Mouse (Mus musculus) liver, embryonic 16.5 days (tissue): ENCODE measurements around the gene Foxp4. TPM values are rescaled to one million over a fixed set of nuclear protein-coding genes. Genes with fewer than 3 reads are reported as not detected.

Source experiments
- ATAC-seq: fragments of 200-750 bp; cut with Nextera tagmentation; 2 replicates; pipeline ENCODE4 v1.8.0; 2017; ENCODE audit warnings: low read depth, mild to moderate bottlenecking, moderate number of reproducible peaks, moderate library complexity
- H3K27ac ChIP-seq: fragments of 300-500 bp; sonication (generic); 2 replicates; pipeline ENCODE4 v1.5.1; 2014; ENCODE audit warnings: mild to moderate bottlenecking, low read length
- H3K27me3 ChIP-seq: fragments of 300-500 bp; sonication (generic); 2 replicates; pipeline ENCODE4 v1.6.1; 2014; ENCODE audit warnings: low read depth, low read length, mixed read lengths; ENCODE audit not compliant: control insufficient read depth, insufficient read depth
- H3K36me3 ChIP-seq: fragments of 300-500 bp; sonication (generic); 2 replicates; pipeline ENCODE4 v1.6.1; 2014; ENCODE audit warnings: mild to moderate bottlenecking; ENCODE audit not compliant: control insufficient read depth, insufficient read depth
- H3K4me1 ChIP-seq: fragments of 300-500 bp; sonication (generic); 2 replicates; pipeline ENCODE4 v1.6.1; 2014; ENCODE audit warnings: low read depth, low read length, mixed read lengths; ENCODE audit not compliant: control insufficient read depth
- H3K4me2 ChIP-seq: fragments of 300-500 bp; sonication (generic); 2 replicates; pipeline ENCODE4 v1.6.1; 2014; ENCODE audit warnings: low read depth, low read length, mixed read lengths
- H3K4me3 ChIP-seq: fragments of 300-500 bp; sonication (generic); 2 replicates; pipeline ENCODE4 v1.5.1; 2014; ENCODE audit warnings: low read depth, mild to moderate bottlenecking, low read length
- H3K9ac ChIP-seq: fragments of 300-500 bp; sonication (generic); 2 replicates; pipeline ENCODE4 v1.6.1; 2014; ENCODE audit warnings: low read depth, low read length
- H3K9me3 ChIP-seq: fragments of 300-500 bp; sonication (generic); replicated peaks from 2 replicates; pipeline ENCODE4 v1.6.1; 2016; ENCODE audit warnings: low read length; ENCODE audit not compliant: control insufficient read depth
- WGBS: fragments of 180-500 bp; shearing (Covaris S2); extraction: QIAGEN DNeasy Blood & Tissue Kit; methylation state at CpG from one replicate; pipeline ENCODE4 v1.1.7; 2014; ENCODE audit not compliant: insufficient replicate concordance; 5-methylcytosine and 5-hydroxymethylcytosine counted together
- polyA plus RNA-seq: library from polyadenylated mRNA; unstranded; fragments of >200 nt; fragmentation: Nextera tagmentation; extraction: Ambion mirVana; gene quantifications from 2 replicates; pipeline ENCODE4 v1.2.1, GENCODE M21; 2015

The Foxp4 gene
- polyA plus RNA-seq, 1 experiment from 2014 or later, result 4.0 TPM

GRCm38 (mm10) chr17:47876776-47877714 lies 47.4 kb downstream of the Foxp4 start:
- no peak overlapping the region for H3K4me3 ChIP-seq
- H3K9me3 ChIP-seq, result no peaks in the 10 kb centered on the region
- no peak overlapping the region for H3K9ac ChIP-seq
- WGBS, result 71% methylated on average over 26 of the region's 26 CpGs
- peaks cover 3% of the 10 kb centered on the region for H3K36me3 ChIP-seq
- no peak overlapping the region for H3K4me2 ChIP-seq
- peaks cover 6% of the 10 kb centered on the region for H3K4me1 ChIP-seq
- H3K27ac ChIP-seq, result no peak overlapping the region
- ATAC-seq, result no peak
- no peaks in the 10 kb centered on the region for H3K27me3 ChIP-seq

- H3K9ac ChIP-seq, result no peak overlapping the region
- ATAC-seq, result peak; percentile 55
- no peaks in the 10 kb centered on the region for H3K9me3 ChIP-seq
- H3K27me3 ChIP-seq, result no peaks in the 10 kb centered on the region
- no peak overlapping the region for H3K27ac ChIP-seq
- H3K36me3 ChIP-seq, result peaks cover 3% of the 10 kb centered on the region
- H3K4me1 ChIP-seq, result peaks cover 6% of the 10 kb centered on the region
- 3% methylated on average over 9 of the region's 9 CpGs for WGBS
- H3K4me3 ChIP-seq, result 0 out of 2 replicates have a peak overlapping the region, but pooled peaks have one; percentile 21
- H3K4me2 ChIP-seq, result peak overlapping the region; percentile 40
These were observed 51.1 kb downstream of the Foxp4 start for GRCm38 (mm10) chr17:47873341-47873791.

- 86% methylated on average over 31 of the region's 31 CpGs for WGBS
These were observed 52.0 kb downstream of the Foxp4 start for GRCm38 (mm10) chr17:47872311-47873011.

GRCm38 (mm10) chr17:47869874-47870273 lies 54.6 kb downstream of the Foxp4 start:
- Histone ChIP-seq H3K4me3 (no peak overlapping the region), H3K9me3 (no peaks in the 10 kb centered on the region), H3K36me3 (peaks cover 3% of the 10 kb centered on the region; the same call in 1 of the 2 replicates), H3K9ac (no peak overlapping the region), H3K4me1 (peaks cover 6% of the 10 kb centered on the region), H3K27ac (no peak overlapping the region), H3K27me3 (no peaks in the 10 kb centered on the region), H3K4me2 (no peak overlapping the region; the same call in 1 of the 2 replicates)
- WGBS, result 80% methylated on average over 10 of the region's 10 CpGs
- no peak for ATAC-seq

More at GRCm38 (mm10) chr17:47872311-47873011, 52.0 kb downstream of the Foxp4 start:
- Histone ChIP-seq H3K9ac (no peak overlapping the region), H3K27ac (no peak overlapping the region), H3K27me3 (no peaks in the 10 kb centered on the region), H3K9me3 (no peaks in the 10 kb centered on the region), H3K4me2 (no peak overlapping the region), H3K4me1 (peaks cover 6% of the 10 kb centered on the region), H3K36me3 (peaks cover 3% of the 10 kb centered on the region; the same call in 1 of the 2 replicates), H3K4me3 (no peak overlapping the region)
- ATAC-seq, result no peak

GRCm38 (mm10) chr17:47866037-47866436 lies 58.4 kb downstream of the Foxp4 start:
- Histone ChIP-seq H3K9ac (no peak overlapping the region), H3K9me3 (no peaks in the 10 kb centered on the region), H3K4me2 (no peak overlapping the region), H3K4me1 (no peaks in the 10 kb centered on the region), H3K27me3 (no peaks in the 10 kb centered on the region), H3K27ac (no peak overlapping the region), H3K4me3 (no peak overlapping the region), H3K36me3 (no peaks in the 10 kb centered on the region)
- no peak for ATAC-seq
- WGBS, result 63% methylated on average over 10 of the region's 10 CpGs

- no peak overlapping the region for H3K4me3 ChIP-seq
- H3K27ac ChIP-seq, result no peak overlapping the region
- ATAC-seq, result peak; percentile 66; the same call in 1 of the 2 replicates
- peak overlapping the region; percentile 43; the same call in 1 of the 2 replicates for H3K4me2 ChIP-seq
- H3K36me3 ChIP-seq, result no peaks in the 10 kb centered on the region
- 1% methylated on average over 17 of the region's 17 CpGs for WGBS
- H3K9ac ChIP-seq, result no peak overlapping the region
- no peaks in the 10 kb centered on the region for H3K9me3 ChIP-seq
- H3K27me3 ChIP-seq, result no peaks in the 10 kb centered on the region
- no peaks in the 10 kb centered on the region for H3K4me1 ChIP-seq
These were observed 59.9 kb downstream of the Foxp4 start for GRCm38 (mm10) chr17:47864496-47864895.

GRCm38 (mm10) chr17:47863437-47863836 lies 61.0 kb downstream of the Foxp4 start:
- Histone ChIP-seq H3K4me1 (no peaks in the 10 kb centered on the region), H3K9me3 (no peaks in the 10 kb centered on the region), H3K9ac (no peak overlapping the region), H3K27ac (no peak overlapping the region), H3K27me3 (no peaks in the 10 kb centered on the region), H3K4me3 (no peak overlapping the region), H3K4me2 (no peak overlapping the region), H3K36me3 (no peaks in the 10 kb centered on the region)
- no peak for ATAC-seq
- WGBS, result 36% methylated on average over 11 of the region's 11 CpGs

GRCm38 (mm10) chr17:47863023-47863422 lies 61.4 kb downstream of the Foxp4 start:
- ATAC-seq, result no peak
- Histone ChIP-seq H3K27ac (no peak overlapping the region), H3K4me2 (no peak overlapping the region), H3K4me1 (no peaks in the 10 kb centered on the region), H3K9ac (no peak overlapping the region), H3K9me3 (no peaks in the 10 kb centered on the region), H3K36me3 (no peaks in the 10 kb centered on the region), H3K4me3 (no peak overlapping the region), H3K27me3 (no peaks in the 10 kb centered on the region)
- WGBS, result 46% methylated on average over 4 of the region's 4 CpGs
